Mouse (Mus musculus): ENCODE data around the gene Pnck.

GRCm38 (mm10) chrX:73615876-73616275 is 44.0 kb downstream of the Pnck start:
- TF ChIP-seq CTCF (IDR thresholded peaks at IDR 0.05; ENCODE audit: insufficient read depth, low read length), result no peak
- no peak for TF ChIP-seq POLR2A (IDR thresholded peaks at IDR 0.05; ENCODE audit: borderline replicate concordance, extremely low read depth, low read depth, low read length)
